Mouse (Mus musculus) limb, embryonic 11.5 days (tissue): ENCODE data around the gene Mical3. TPM values are rescaled to one million over a fixed set of nuclear protein-coding genes. Genes with fewer than 3 reads are reported as not detected.

Source experiments
- ATAC-seq: fragments of 200-750 bp; cut with Nextera tagmentation; 2 replicates; pipeline ENCODE4 v1.8.0; 2017; ENCODE audit warnings: low read depth; ENCODE audit not compliant: insufficient number of reproducible peaks, low FRiP score, low TSS enrichment
- DNase-seq: peaks from one replicate; pipeline ENCODE4 v3.0.0-alpha.2; 2015; ENCODE audit warnings: low spot score
- H3K27ac ChIP-seq: fragments of 300-500 bp; sonication (generic); replicated peaks from 2 replicates; pipeline ENCODE4 v1.5.1; 2014; ENCODE audit warnings: low read depth, mild to moderate bottlenecking, low read length
- H3K27me3 ChIP-seq: fragments of 300-500 bp; sonication (generic); 2 replicates; pipeline ENCODE4 v1.6.1; 2014; ENCODE audit warnings: mild to moderate bottlenecking, low read length, mixed read lengths; ENCODE audit not compliant: control insufficient read depth, insufficient read depth
- H3K36me3 ChIP-seq: fragments of 300-500 bp; sonication (generic); 2 replicates; pipeline ENCODE4 v1.6.1; 2014; ENCODE audit warnings: mild to moderate bottlenecking, low read length, moderate library complexity, mixed read lengths; ENCODE audit not compliant: control insufficient read depth, insufficient read depth
- H3K4me1 ChIP-seq: fragments of 300-500 bp; sonication (generic); 2 replicates; pipeline ENCODE4 v1.6.1; 2014; ENCODE audit warnings: low read length, mixed read lengths; ENCODE audit not compliant: control insufficient read depth, insufficient read depth
- H3K4me2 ChIP-seq: fragments of 300-500 bp; sonication (generic); 2 replicates; pipeline ENCODE4 v1.6.1; 2014; ENCODE audit warnings: low read depth, mild to moderate bottlenecking, moderate library complexity; ENCODE audit not compliant: severe bottlenecking
- H3K4me3 ChIP-seq: fragments of 300-500 bp; sonication (generic); 2 replicates; pipeline ENCODE4 v1.5.1; 2014; ENCODE audit warnings: low read depth, low read length
- H3K9ac ChIP-seq: fragments of 300-500 bp; sonication (generic); 2 replicates; pipeline ENCODE4 v1.6.1; 2014; ENCODE audit warnings: mild to moderate bottlenecking, low read length
- H3K9me3 ChIP-seq: fragments of 300-500 bp; sonication (generic); 2 replicates; pipeline ENCODE4 v1.6.1; 2016; ENCODE audit warnings: low read length; ENCODE audit not compliant: control insufficient read depth
- WGBS: fragments of 180-500 bp; shearing (Covaris S2); extraction: QIAGEN DNeasy Blood & Tissue Kit; methylation state at CpG from one replicate; pipeline ENCODE4 v1.1.7; 2014; 5-methylcytosine and 5-hydroxymethylcytosine counted together
- polyA plus RNA-seq: library from polyadenylated mRNA; unstranded; fragments of >200 nt; fragmentation: Nextera tagmentation; extraction: Ambion mirVana; gene quantifications from 2 replicates; pipeline ENCODE4 v1.2.1, GENCODE M21; 2014

The Mical3 gene
- polyA plus RNA-seq, 1 experiment from 2014 or later = 12.2 TPM

GRCm38 (mm10) chr6:120943964-120944363 lies 186.8 kb downstream of the Mical3 start:
- Histone ChIP-seq H3K4me1 (no peaks in the 10 kb centered on the region), H3K9ac (no peak overlapping the region), H3K4me2 (no peak overlapping the region), H3K4me3 (no peak overlapping the region), H3K36me3 (no peaks in the 10 kb centered on the region), H3K27ac (no peak overlapping the region), H3K27me3 (no peaks in the 10 kb centered on the region), H3K9me3 (no peaks in the 10 kb centered on the region)
- no peak for DNase-seq
- ATAC-seq = no peak
- WGBS = 83% methylated on average over 5 of the region's 5 CpGs

- no peaks in the 10 kb centered on the region for H3K36me3 ChIP-seq
- no peak for DNase-seq
- H3K27me3 ChIP-seq = no peaks in the 10 kb centered on the region
- no peaks in the 10 kb centered on the region for H3K9me3 ChIP-seq
- no peak overlapping the region for H3K9ac ChIP-seq
- no peak for ATAC-seq
- H3K4me2 ChIP-seq = no peak overlapping the region
- no peak overlapping the region for H3K4me3 ChIP-seq
- 83% methylated on average over 10 of the region's 10 CpGs for WGBS
- H3K27ac ChIP-seq = no peak overlapping the region
- no peaks in the 10 kb centered on the region for H3K4me1 ChIP-seq
Observed at GRCm38 (mm10) chr6:120943551-120943950, 187.2 kb downstream of the Mical3 start.

GRCm38 (mm10) chr6:120943079-120943478 lies 187.7 kb downstream of the Mical3 start:
- H3K36me3 ChIP-seq = no peaks in the 10 kb centered on the region
- no peak overlapping the region for H3K4me2 ChIP-seq
- WGBS = 79% methylated on average over 2 of the region's 2 CpGs
- no peak overlapping the region for H3K9ac ChIP-seq
- no peaks in the 10 kb centered on the region for H3K27me3 ChIP-seq
- no peaks in the 10 kb centered on the region for H3K4me1 ChIP-seq
- ATAC-seq (no peak), DNase-seq (no peak)
- no peak overlapping the region for H3K4me3 ChIP-seq
- no peak overlapping the region for H3K27ac ChIP-seq
- no peaks in the 10 kb centered on the region for H3K9me3 ChIP-seq

GRCm38 (mm10) chr6:120941575-120941974 lies 189.2 kb downstream of the Mical3 start:
- H3K9me3 ChIP-seq = no peaks in the 10 kb centered on the region
- H3K4me2 ChIP-seq = no peak overlapping the region
- no peak overlapping the region for H3K9ac ChIP-seq
- no peaks in the 10 kb centered on the region for H3K36me3 ChIP-seq
- no peaks in the 10 kb centered on the region for H3K27me3 ChIP-seq
- DNase-seq (no peak), ATAC-seq (no peak)
- H3K27ac ChIP-seq = no peak overlapping the region
- no peak overlapping the region for H3K4me3 ChIP-seq
- H3K4me1 ChIP-seq = no peaks in the 10 kb centered on the region
- 93% methylated on average over 13 of the region's 13 CpGs for WGBS

GRCm38 (mm10) chr6:120941084-120941481 lies 189.7 kb downstream of the Mical3 start:
- Histone ChIP-seq H3K9me3 (no peaks in the 10 kb centered on the region), H3K27ac (no peak overlapping the region), H3K4me3 (no peak overlapping the region), H3K4me2 (no peak overlapping the region), H3K36me3 (no peaks in the 10 kb centered on the region), H3K9ac (no peak overlapping the region), H3K4me1 (no peaks in the 10 kb centered on the region), H3K27me3 (no peaks in the 10 kb centered on the region)
- WGBS = 77% methylated on average over 7 of the region's 7 CpGs
- ATAC-seq (no peak), DNase-seq (no peak)

GRCm38 (mm10) chr6:120940446-120941083 lies 190.2 kb downstream of the Mical3 start:
- WGBS = 83% methylated on average over 7 of the region's 7 CpGs
- no peak for DNase-seq
- H3K4me3 ChIP-seq = no peak overlapping the region

GRCm38 (mm10) chr6:120939783-120940182 lies 191.0 kb downstream of the Mical3 start:
- Histone ChIP-seq H3K27ac (no peak overlapping the region), H3K4me3 (no peak overlapping the region), H3K9ac (no peak overlapping the region), H3K4me1 (no peaks in the 10 kb centered on the region), H3K9me3 (no peaks in the 10 kb centered on the region), H3K36me3 (no peaks in the 10 kb centered on the region; the same call in 1 of the 2 replicates), H3K4me2 (no peak overlapping the region), H3K27me3 (no peaks in the 10 kb centered on the region)
- ATAC-seq = no peak
- DNase-seq = no peak
- WGBS = 90% methylated on average over 3 of the region's 3 CpGs

More at GRCm38 (mm10) chr6:120940446-120941083, 190.2 kb downstream of the Mical3 start:
- Histone ChIP-seq H3K9me3 (no peaks in the 10 kb centered on the region), H3K9ac (no peak overlapping the region), H3K36me3 (no peaks in the 10 kb centered on the region; the same call in 1 of the 2 replicates), H3K27ac (no peak overlapping the region), H3K4me1 (no peaks in the 10 kb centered on the region), H3K4me2 (no peak overlapping the region), H3K27me3 (no peaks in the 10 kb centered on the region)
- no peak for ATAC-seq

GRCm38 (mm10) chr6:120938763-120939450 lies 191.9 kb downstream of the Mical3 start:
- no peaks in the 10 kb centered on the region for H3K4me1 ChIP-seq
- no peak overlapping the region for H3K27ac ChIP-seq
- H3K9me3 ChIP-seq = no peaks in the 10 kb centered on the region
- DNase-seq (no peak), ATAC-seq (no peak)
- no peak overlapping the region for H3K9ac ChIP-seq
- no peaks in the 10 kb centered on the region for H3K27me3 ChIP-seq
- H3K4me3 ChIP-seq = no peak overlapping the region
- no peak overlapping the region for H3K4me2 ChIP-seq
- WGBS = 92% methylated on average over 12 of the region's 12 CpGs
- H3K36me3 ChIP-seq = no peaks in the 10 kb centered on the region; the same call in 1 of the 2 replicates
